10 mouse cellular contexts compared by ENCODE assay signal in genomic region chr12:111692899-111693298, GRCm38 (mm10). TPM values are rescaled to one million over a fixed set of nuclear protein-coding genes. Genes with fewer than 3 reads are reported as not detected.
DNase-seq lines count a peak whose midpoint lies in the region; ATAC-seq and TF ChIP-seq lines count a peak whose summit lies in the region.
"Had no signal": no experiment of that assay in that cellular context is flagged by ENCODE, and none has a peak within 500 bp of the region (broad histone marks: within the 10 kb centered on the region; RNA-seq: fewer than 3 reads in every experiment).

No protein-coding gene starts in this region.

- H3K36me3 ChIP-seq in heart, embryonic 10.5 days, result no peaks in the 10 kb centered on the region
- H3K36me3 ChIP-seq in hindbrain, embryonic 11.5 days (ENCODE audit: control insufficient read depth, insufficient read depth, low read length), result no peaks in the 10 kb centered on the region
- H3K36me3 ChIP-seq in midbrain, embryonic 14.5 days (ENCODE audit: control insufficient read depth, insufficient read depth, low read length), result no peaks in the 10 kb centered on the region

- TF ChIP-seq POLR2A in brain, embryonic 14.5 days (IDR thresholded peaks at IDR 0.05; ENCODE audit: borderline replicate concordance, extremely low read depth, insufficient read depth, insufficient read length, poor library complexity, severe bottlenecking), result no peak

- H3K4me1 ChIP-seq in heart, embryonic 10.5 days, result peaks cover 74% of the 10 kb centered on the region
- H3K4me1 ChIP-seq in hindbrain, embryonic 11.5 days (replicated peaks; ENCODE audit: control insufficient read depth, insufficient read depth, low read length), result peaks cover 49% of the 10 kb centered on the region
- H3K4me1 ChIP-seq in midbrain, embryonic 14.5 days (ENCODE audit: control insufficient read depth, insufficient read depth, low read length), result peaks cover 61% of the 10 kb centered on the region

- H3K27ac ChIP-seq in heart, embryonic 10.5 days, result peak overlapping the region; percentile 82
- H3K27ac ChIP-seq in hindbrain, embryonic 11.5 days (ENCODE audit: low read depth, low read length), result peak overlapping the region; percentile 90
- H3K27ac ChIP-seq in midbrain, embryonic 14.5 days (replicated peaks; ENCODE audit: low read depth, low read length), result peak overlapping the region; percentile 91

- intact Hi-C loops in heart, postnatal 36 days (cut with DNase I), result no loop called here

- H3K4me3 ChIP-seq in heart, embryonic 10.5 days, result no peak overlapping the region
- H3K4me3 ChIP-seq in hindbrain, embryonic 11.5 days (ENCODE audit: low read depth, low read length), result no peak overlapping the region
- no peak overlapping the region for H3K4me3 ChIP-seq in midbrain, embryonic 14.5 days (replicated peaks; ENCODE audit: low read depth, low read length)

- H3K9me3 ChIP-seq in heart, embryonic 10.5 days, result no peaks in the 10 kb centered on the region
- H3K9me3 ChIP-seq in hindbrain, embryonic 11.5 days (ENCODE audit: control insufficient read depth, low read length), result no peaks in the 10 kb centered on the region
- no peaks in the 10 kb centered on the region for H3K9me3 ChIP-seq in midbrain, embryonic 14.5 days (ENCODE audit: control insufficient read depth, low read length)

- H3K9ac ChIP-seq in hindbrain, embryonic 11.5 days (ENCODE audit: low read depth, low read length), result peak overlapping the region; percentile 40
- no peak overlapping the region for H3K9ac ChIP-seq in midbrain, embryonic 14.5 days (replicated peaks; ENCODE audit: low read length)

- ATAC-seq in hindbrain, embryonic 11.5 days (ENCODE audit: low FRiP score), result no peak
- no peak for ATAC-seq in midbrain, embryonic 14.5 days (ENCODE audit: low FRiP score, low TSS enrichment)
- ATAC-seq in activated CD4-positive, CD25-positive, alpha-beta regulatory T cell, adult 4 months, result no peak

- 80% methylated on average over 5 of the region's 5 CpGs for WGBS in heart, embryonic 10.5 days
- 61% methylated on average over 5 of the region's 5 CpGs for WGBS in hindbrain, embryonic 11.5 days
- WGBS in midbrain, embryonic 14.5 days, result 61% methylated on average over 5 of the region's 5 CpGs

- H3K4me2 ChIP-seq in hindbrain, embryonic 11.5 days (replicated peaks; ENCODE audit: low read depth, low read length), result no peak overlapping the region
- no peak overlapping the region for H3K4me2 ChIP-seq in midbrain, embryonic 14.5 days (ENCODE audit: low read length)

- TF ChIP-seq CTCF in brain, embryonic 14.5 days (IDR thresholded peaks at IDR 0.05; ENCODE audit: borderline replicate concordance, extremely low read depth, insufficient read depth, insufficient read length), result no peak

- no peaks in the 10 kb centered on the region for H3K27me3 ChIP-seq in heart, embryonic 10.5 days (ENCODE audit: insufficient read depth, poor library complexity, severe bottlenecking)
- H3K27me3 ChIP-seq in hindbrain, embryonic 11.5 days (ENCODE audit: control insufficient read depth, insufficient read depth, low read length), result no peaks in the 10 kb centered on the region
- H3K27me3 ChIP-seq in midbrain, embryonic 14.5 days (ENCODE audit: control insufficient read depth, insufficient read depth, low read length), result no peaks in the 10 kb centered on the region

- DNase-seq in heart, embryonic 10.5 days (ENCODE audit: low spot score), result no peak
- no peak for DNase-seq in heart, postnatal 36 days
- DNase-seq in brain, embryonic 14.5 days (ENCODE audit: low read depth), result peak; percentile 52
- no peak for DNase-seq in hindbrain, embryonic 11.5 days (ENCODE audit: low spot score)
- DNase-seq in midbrain, embryonic 14.5 days, result no peak
- no peak for DNase-seq in lung, postnatal 10 days
- no peak for DNase-seq in adrenal gland, adult (ENCODE audit: inconsistent age in 2 of 2, low spot score in 1 of 2)
- DNase-seq: cerebellum, postnatal 14 days; liver had no signal

RNA-seq across cellular contexts. Expression of gene Trmt61a, which starts 15.0 kb away (rescaled TPM):
- 12.7 and 18.9 TPM in 2 replicates for polyA plus RNA-seq in heart, embryonic 10.5 days (2016; fragmentation: Nextera tagmentation; extraction: Ambion mirVana)
- 1 to 10 TPM; 3.8 to 6.6 TPM for total RNA-seq in heart, postnatal 36 days (2021)
- polyA plus RNA-seq in brain, embryonic 14.5 days (2012; rRNA removed), result 21.9 and 27.9 TPM in 2 replicates
- 4.5 and 5.0 TPM in 2 replicates for polyA plus RNA-seq in hindbrain, embryonic 11.5 days (2014; fragmentation: Nextera tagmentation; extraction: Ambion mirVana)
- 7.0 and 8.0 TPM in 2 replicates for polyA plus RNA-seq in midbrain, embryonic 14.5 days (2014; fragmentation: Nextera tagmentation; extraction: Ambion mirVana)
- polyA plus RNA-seq in activated CD4-positive, CD25-positive, alpha-beta regulatory T cell, adult 4 months (2017; shearing (Covaris generic)), result 1 to 10 TPM; 2.7 to 4.3 TPM

RNA-seq across cellular contexts. Expression of gene Bag5, which starts 20.2 kb away (rescaled TPM):
- polyA plus RNA-seq in heart, embryonic 10.5 days (2016; fragmentation: Nextera tagmentation; extraction: Ambion mirVana), result 43.7 and 47.7 TPM in 2 replicates
- total RNA-seq in heart, postnatal 36 days (2021), result 10 to 100 TPM; 19.5 to 20.4 TPM
- 31.1 and 40.7 TPM in 2 replicates for polyA plus RNA-seq in brain, embryonic 14.5 days (2012; rRNA removed)
- polyA plus RNA-seq in hindbrain, embryonic 11.5 days (2014; fragmentation: Nextera tagmentation; extraction: Ambion mirVana), result 61.5 and 63.3 TPM in 2 replicates
- polyA plus RNA-seq in midbrain, embryonic 14.5 days (2014; fragmentation: Nextera tagmentation; extraction: Ambion mirVana), result 67.3 and 72.9 TPM in 2 replicates
- polyA plus RNA-seq in activated CD4-positive, CD25-positive, alpha-beta regulatory T cell, adult 4 months (2017; shearing (Covaris generic)), result 10 to 100 TPM; 30.2 to 32.4 TPM

RNA-seq across cellular contexts. Expression of gene Apopt1, which starts 20.2 kb away (rescaled TPM):
- polyA plus RNA-seq in heart, embryonic 10.5 days (2016; fragmentation: Nextera tagmentation; extraction: Ambion mirVana), result 53.3 and 55.2 TPM in 2 replicates
- total RNA-seq in heart, postnatal 36 days (2021), result 10 to 100 TPM; 38.4 to 40.6 TPM
- polyA plus RNA-seq in brain, embryonic 14.5 days (2012; rRNA removed), result 31.9 and 35.4 TPM in 2 replicates
- polyA plus RNA-seq in hindbrain, embryonic 11.5 days (2014; fragmentation: Nextera tagmentation; extraction: Ambion mirVana), result 52.5 and 54.2 TPM in 2 replicates
- polyA plus RNA-seq in midbrain, embryonic 14.5 days (2014; fragmentation: Nextera tagmentation; extraction: Ambion mirVana), result 57.6 and 66.0 TPM in 2 replicates
- polyA plus RNA-seq in activated CD4-positive, CD25-positive, alpha-beta regulatory T cell, adult 4 months (2017; shearing (Covaris generic)), result 10 to 100 TPM; 72.7 to 78.9 TPM

RNA-seq across cellular contexts. Expression of gene Ckb, which starts 20.8 kb away (rescaled TPM):
- polyA plus RNA-seq in heart, embryonic 10.5 days (2016; fragmentation: Nextera tagmentation; extraction: Ambion mirVana), result 408 and 575 TPM in 2 replicates
- total RNA-seq in heart, postnatal 36 days (2021), result 10 to 100 TPM; 71.6 to 84.7 TPM
- 1,393 and 1,883 TPM in 2 replicates for polyA plus RNA-seq in brain, embryonic 14.5 days (2012; rRNA removed)
- 2,103 and 2,160 TPM in 2 replicates for polyA plus RNA-seq in hindbrain, embryonic 11.5 days (2014; fragmentation: Nextera tagmentation; extraction: Ambion mirVana)
- 1,414 and 1,526 TPM in 2 replicates for polyA plus RNA-seq in midbrain, embryonic 14.5 days (2014; fragmentation: Nextera tagmentation; extraction: Ambion mirVana)
- 10 to 100 TPM; 21.3 to 26.2 TPM for polyA plus RNA-seq in activated CD4-positive, CD25-positive, alpha-beta regulatory T cell, adult 4 months (2017; shearing (Covaris generic))
